Mouse (Mus musculus): ENCODE data around the gene Kcnk5. TPM values are rescaled to one million over a fixed set of nuclear protein-coding genes. Genes with fewer than 3 reads are reported as not detected.

Kcnk5 gene
- polyA plus RNA-seq, 1 experiment from 2014 or later, result 6.9 TPM

DNA sequence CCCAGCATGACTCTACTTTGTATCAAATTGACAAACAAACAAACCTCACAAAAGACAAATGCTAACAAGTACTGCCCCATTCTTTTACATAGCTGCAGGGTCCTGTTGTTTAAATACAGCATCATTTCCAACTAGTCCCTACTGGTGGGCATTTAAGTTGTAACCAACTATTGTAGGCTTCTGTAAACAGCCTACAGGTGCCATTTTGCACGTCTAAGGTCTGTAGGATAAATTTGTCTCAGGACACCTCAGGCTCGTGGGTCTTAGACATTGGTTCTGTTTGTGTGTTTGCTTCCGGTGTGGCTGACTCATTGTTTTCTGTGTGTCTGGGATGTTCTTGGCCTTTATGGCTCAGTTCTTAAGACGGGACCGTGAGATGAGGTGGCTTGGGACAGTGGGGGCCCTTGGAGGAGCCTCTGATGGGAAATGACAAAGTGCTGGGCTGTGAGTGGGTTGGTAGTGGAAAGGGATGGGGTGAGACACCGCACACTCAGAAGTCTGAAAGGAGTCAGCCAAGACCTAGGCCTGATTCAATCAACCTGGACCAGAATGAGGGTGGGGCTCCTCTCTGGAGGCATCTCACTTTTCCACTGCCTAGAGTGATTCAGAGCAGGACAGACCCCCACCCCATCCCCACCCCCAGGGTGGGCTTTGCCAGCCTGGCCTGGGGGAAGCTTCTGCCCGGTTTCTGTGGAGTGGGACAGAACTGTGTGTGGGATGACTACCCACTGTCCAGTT, 35.1 kb upstream of the Kcnk5 start:
- no peaks in the 10 kb centered on the region; the same call in 1 of the 2 replicates for H3K27me3 ChIP-seq
- H3K4me3 ChIP-seq, result no peak overlapping the region
- 82% methylated on average over 7 of the region's 7 CpGs for WGBS
- H3K9me3 ChIP-seq (replicated peaks), result no peaks in the 10 kb centered on the region
- peaks cover 3% of the 10 kb centered on the region; the same call in 1 of the 2 replicates for H3K4me1 ChIP-seq
- no peak for ATAC-seq (ENCODE audit: low FRiP score)
- H3K27ac ChIP-seq, result no peak overlapping the region
- H3K36me3 ChIP-seq, result no peaks in the 10 kb centered on the region
- H3K4me2 ChIP-seq (replicated peaks), result no peak overlapping the region
- H3K9ac ChIP-seq, result no peak overlapping the region

DNA sequence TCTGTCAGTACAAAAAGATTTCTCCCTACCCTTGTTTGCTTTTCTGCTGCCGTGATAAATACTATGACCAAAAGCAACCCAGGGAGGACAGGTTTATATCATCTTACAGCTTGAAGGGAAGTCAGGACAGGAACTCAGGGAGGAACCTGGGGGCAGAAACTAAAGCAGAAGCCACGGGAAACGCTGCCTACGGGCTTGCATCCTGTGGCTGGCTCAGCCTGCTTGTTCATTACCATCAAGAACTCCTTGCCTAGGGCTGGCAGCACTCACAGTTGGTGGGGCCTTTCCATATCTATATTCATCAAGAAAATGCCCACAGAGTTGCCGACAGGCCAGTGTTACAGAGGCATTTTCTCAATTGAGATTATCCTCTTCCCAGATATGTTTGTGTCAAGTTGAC, 34.2 kb upstream of the Kcnk5 start:
- 69% methylated on average over 5 of the region's 5 CpGs for WGBS
- Histone ChIP-seq H3K9me3 (replicated peaks) (no peaks in the 10 kb centered on the region), H3K27me3 (no peaks in the 10 kb centered on the region; the same call in 1 of the 2 replicates), H3K27ac (no peak overlapping the region), H3K4me2 (replicated peaks) (no peak overlapping the region), H3K36me3 (no peaks in the 10 kb centered on the region), H3K4me3 (no peak overlapping the region), H3K4me1 (peaks cover under 1% of the 10 kb centered on the region; the same call in 1 of the 2 replicates), H3K9ac (no peak overlapping the region)
- no peak for ATAC-seq (ENCODE audit: low FRiP score)

DNA sequence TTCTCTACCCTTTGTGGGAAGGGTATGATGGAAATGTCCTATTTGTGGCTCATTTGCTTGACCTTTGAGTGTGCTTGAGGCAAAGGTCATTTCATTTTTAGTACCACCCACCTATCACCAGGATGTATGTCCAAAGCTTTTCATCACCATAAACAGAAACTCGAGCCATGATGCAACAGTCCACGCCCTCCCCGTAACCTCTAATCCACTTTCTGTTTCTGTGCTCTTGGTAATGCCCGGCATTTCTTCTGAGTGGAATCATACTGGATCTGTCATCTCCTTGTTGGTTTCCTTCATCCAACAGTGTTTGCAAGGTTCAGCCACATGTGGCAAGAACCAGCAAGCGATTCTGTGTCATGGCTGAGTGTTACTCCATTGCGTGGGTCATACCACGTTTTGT, 32.5 kb upstream of the Kcnk5 start:
- no peaks in the 10 kb centered on the region; the same call in 1 of the 2 replicates for H3K27me3 ChIP-seq
- H3K4me3 ChIP-seq, result no peak overlapping the region
- WGBS, result 90% methylated on average over 7 of the region's 7 CpGs
- no peaks in the 10 kb centered on the region for H3K36me3 ChIP-seq
- no peaks in the 10 kb centered on the region for H3K9me3 ChIP-seq (replicated peaks)
- H3K9ac ChIP-seq, result no peak overlapping the region
- no peak overlapping the region for H3K4me2 ChIP-seq (replicated peaks)
- no peak overlapping the region for H3K27ac ChIP-seq
- no peaks in the 10 kb centered on the region for H3K4me1 ChIP-seq
- ATAC-seq (ENCODE audit: low FRiP score), result no peak

GRCm38 (mm10) chr14:20211754-20212601, 30.4 kb upstream of the Kcnk5 start:
- Histone ChIP-seq H3K4me2 (replicated peaks) (no peak overlapping the region), H3K27me3 (no peaks in the 10 kb centered on the region; the same call in 1 of the 2 replicates), H3K36me3 (no peaks in the 10 kb centered on the region), H3K4me1 (peaks cover 8% of the 10 kb centered on the region), H3K4me3 (no peak overlapping the region), H3K9me3 (replicated peaks) (no peaks in the 10 kb centered on the region), H3K9ac (no peak overlapping the region), H3K27ac (0 out of 2 replicates have a peak overlapping the region, but pooled peaks have one; percentile 23)
- ATAC-seq (ENCODE audit: low FRiP score), result 0 out of 2 replicates have a peak, but pooled peaks have one; percentile 29
- 37% methylated on average over 9 of the region's 9 CpGs for WGBS

- WGBS, result 83% methylated on average over 7 of the region's 7 CpGs
- ATAC-seq (ENCODE audit: low FRiP score), result no peak
These were observed 28.3 kb upstream of the Kcnk5 start for GRCm38 (mm10) chr14:20209926-20210325.

DNA sequence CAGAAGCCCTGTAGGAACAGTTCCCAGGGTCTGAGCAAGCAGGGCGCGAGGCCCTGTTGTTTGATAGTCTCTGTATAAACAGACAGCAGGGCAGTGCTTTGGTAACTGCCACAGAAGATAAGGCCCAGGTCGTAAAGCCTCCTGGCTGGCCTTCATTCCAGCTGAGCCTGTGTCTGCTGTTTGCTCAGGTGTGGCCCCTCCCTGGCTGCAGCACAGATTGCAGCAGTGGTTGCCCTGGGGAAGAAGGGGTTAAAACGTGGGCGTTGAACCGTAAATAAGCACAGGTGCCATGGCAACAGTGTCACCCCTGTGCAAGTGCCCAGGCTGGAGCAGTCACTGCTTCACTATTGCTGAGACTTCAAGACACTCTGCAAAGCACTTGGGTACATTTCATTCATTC, 26.8 kb upstream of the Kcnk5 start:
- Histone ChIP-seq H3K4me2 (replicated peaks) (no peak overlapping the region), H3K36me3 (no peaks in the 10 kb centered on the region)

More at GRCm38 (mm10) chr14:20209926-20210325, 28.3 kb upstream of the Kcnk5 start:
- H3K27me3 ChIP-seq, result no peaks in the 10 kb centered on the region; the same call in 1 of the 2 replicates
- no peak overlapping the region for H3K4me2 ChIP-seq (replicated peaks)
- H3K9me3 ChIP-seq (replicated peaks), result no peaks in the 10 kb centered on the region
- no peak overlapping the region for H3K27ac ChIP-seq
- H3K36me3 ChIP-seq, result no peaks in the 10 kb centered on the region
- no peak overlapping the region for H3K4me3 ChIP-seq
- H3K4me1 ChIP-seq, result peaks cover 8% of the 10 kb centered on the region
- no peak overlapping the region for H3K9ac ChIP-seq

DNA sequence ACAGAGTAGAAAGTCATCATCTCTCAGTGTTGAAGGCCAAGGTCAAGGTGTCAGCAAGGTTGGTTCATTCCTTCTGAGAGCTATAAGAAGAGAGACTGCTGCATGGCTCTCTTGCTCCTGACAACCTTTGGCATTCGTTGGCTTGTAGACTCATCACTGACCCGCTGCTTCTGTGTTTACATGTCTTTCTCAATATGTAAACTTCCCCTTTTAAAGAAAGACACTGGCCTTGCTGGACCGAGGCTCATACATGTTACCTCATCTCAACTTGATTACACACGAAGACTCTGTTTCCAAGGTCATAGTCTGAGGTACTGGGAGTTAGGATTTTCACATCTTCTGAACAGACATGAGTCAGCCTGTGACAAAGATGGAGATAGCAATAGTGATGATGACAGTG, 24.1 kb upstream of the Kcnk5 start:
- no peak overlapping the region for H3K27ac ChIP-seq
- no peaks in the 10 kb centered on the region for H3K36me3 ChIP-seq
- no peak overlapping the region for H3K9ac ChIP-seq
- H3K4me2 ChIP-seq (replicated peaks), result no peak overlapping the region
- H3K9me3 ChIP-seq (replicated peaks), result no peaks in the 10 kb centered on the region
- H3K4me1 ChIP-seq, result peaks cover 8% of the 10 kb centered on the region
- H3K4me3 ChIP-seq, result no peak overlapping the region
- H3K27me3 ChIP-seq, result no peaks in the 10 kb centered on the region
- WGBS, result 93% methylated on average over 4 of the region's 4 CpGs
- ATAC-seq (ENCODE audit: low FRiP score), result no peak

More for the DNA sequence above, 26.8 kb upstream of the Kcnk5 start:
- Histone ChIP-seq H3K27me3 (no peaks in the 10 kb centered on the region; the same call in 1 of the 2 replicates), H3K9ac (no peak overlapping the region), H3K9me3 (replicated peaks) (no peaks in the 10 kb centered on the region), H3K4me3 (no peak overlapping the region), H3K27ac (no peak overlapping the region), H3K4me1 (peaks cover 8% of the 10 kb centered on the region)
- 18% methylated on average over 6 of the region's 6 CpGs for WGBS
- no peak; the same call in 1 of the 2 replicates for ATAC-seq (ENCODE audit: low FRiP score)

DNA sequence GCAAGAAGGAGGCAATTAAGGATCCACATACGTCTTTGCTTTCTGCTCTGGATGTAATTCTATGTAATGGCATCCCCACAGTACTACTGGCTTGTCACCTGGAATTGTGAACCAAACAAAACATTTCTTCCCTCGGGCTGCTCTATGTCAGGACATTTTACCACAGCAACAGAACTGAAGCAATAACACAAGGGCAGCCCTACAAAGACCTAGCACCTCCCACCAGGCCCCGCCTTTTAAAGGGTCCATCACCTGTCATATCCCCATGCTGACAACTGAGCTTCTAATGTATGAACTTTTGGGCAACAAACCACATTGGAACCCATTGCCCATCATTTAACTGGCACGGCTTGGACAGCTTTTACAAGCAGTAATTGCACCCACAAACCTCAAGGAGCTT, 21.7 kb upstream of the Kcnk5 start:
- 67% methylated on average over 4 of the region's 4 CpGs for WGBS
- no peaks in the 10 kb centered on the region for H3K36me3 ChIP-seq
- no peak overlapping the region for H3K4me2 ChIP-seq (replicated peaks)
- ATAC-seq (ENCODE audit: low FRiP score), result no peak
- H3K9ac ChIP-seq, result no peak overlapping the region
- H3K9me3 ChIP-seq (replicated peaks), result no peaks in the 10 kb centered on the region
- H3K4me1 ChIP-seq, result peaks cover 3% of the 10 kb centered on the region
- no peak overlapping the region for H3K4me3 ChIP-seq
- H3K27me3 ChIP-seq, result no peaks in the 10 kb centered on the region
- no peak overlapping the region for H3K27ac ChIP-seq

- ATAC-seq (ENCODE audit: low FRiP score), result no peak
- Histone ChIP-seq H3K27ac (no peak overlapping the region), H3K9ac (no peak overlapping the region), H3K4me1 (no peaks in the 10 kb centered on the region), H3K9me3 (replicated peaks) (no peaks in the 10 kb centered on the region), H3K27me3 (no peaks in the 10 kb centered on the region), H3K4me2 (replicated peaks) (no peak overlapping the region), H3K36me3 (no peaks in the 10 kb centered on the region), H3K4me3 (no peak overlapping the region)
- 92% methylated on average over 5 of the region's 5 CpGs for WGBS
These were observed 21.1 kb upstream of the Kcnk5 start for GRCm38 (mm10) chr14:20202655-20203181.

GRCm38 (mm10) chr14:20201066-20201683, 19.6 kb upstream of the Kcnk5 start:
- 58% methylated on average over 8 of the region's 8 CpGs for WGBS
- Histone ChIP-seq H3K27me3 (no peaks in the 10 kb centered on the region), H3K36me3 (no peaks in the 10 kb centered on the region), H3K4me3 (no peak overlapping the region), H3K4me2 (replicated peaks) (no peak overlapping the region), H3K9ac (no peak overlapping the region), H3K9me3 (replicated peaks) (no peaks in the 10 kb centered on the region), H3K4me1 (no peaks in the 10 kb centered on the region), H3K27ac (no peak overlapping the region)
- no peak for ATAC-seq (ENCODE audit: low FRiP score)

DNA sequence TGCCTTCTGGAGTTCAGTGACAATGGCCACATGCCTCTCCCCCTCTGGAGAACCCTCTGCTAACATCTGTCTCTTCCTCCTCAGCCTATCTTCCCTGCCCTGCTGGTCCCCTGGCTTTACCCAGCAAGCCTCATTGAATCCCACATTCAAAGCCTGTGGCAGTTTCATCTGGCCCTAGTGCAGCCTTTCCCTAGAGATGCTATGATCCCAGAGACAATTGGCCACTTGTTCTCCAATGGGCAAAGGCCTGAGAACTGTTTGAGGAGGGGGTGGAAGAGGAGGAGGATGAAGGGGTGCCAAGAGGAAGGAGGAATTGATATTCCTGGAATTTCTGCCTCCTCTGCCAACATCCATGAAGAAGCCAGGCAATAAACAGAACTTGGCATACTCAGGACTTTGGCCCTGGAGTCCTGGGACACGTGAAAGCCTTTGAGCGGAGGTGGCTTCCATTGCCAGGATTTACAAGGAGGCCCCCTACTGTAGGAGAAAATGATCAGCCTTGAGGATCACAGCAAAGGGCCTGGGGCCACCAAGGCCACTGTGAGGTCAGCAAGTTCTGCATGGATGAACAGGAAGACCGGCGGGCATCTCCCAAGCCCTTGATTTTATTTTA, 11.6 kb upstream of the Kcnk5 start:
- H3K27me3 ChIP-seq, result no peaks in the 10 kb centered on the region
- H3K4me3 ChIP-seq, result no peak overlapping the region
- no peak overlapping the region for H3K27ac ChIP-seq
- H3K36me3 ChIP-seq, result no peaks in the 10 kb centered on the region
- no peaks in the 10 kb centered on the region for H3K9me3 ChIP-seq (replicated peaks)
- H3K4me2 ChIP-seq (replicated peaks), result no peak overlapping the region
- no peak overlapping the region for H3K9ac ChIP-seq
- 0 out of 2 replicates have a peak, but pooled peaks cover 3% of the 10 kb centered on the region for H3K4me1 ChIP-seq
- ATAC-seq (ENCODE audit: low FRiP score), result no peak
- WGBS, result 72% methylated on average over 4 of the region's 4 CpGs
